Mouse (Mus musculus) right cerebral cortex, postnatal 14 days (tissue): Measurements from ENCODE around the gene Atp6v1a.

Source experiments
- DNase-seq: peaks from one replicate; pipeline ENCODE4 v3.0.0; 2022

Atp6v1a gene

GRCm38 (mm10) chr16:44058745-44059144 is 80.8 kb downstream of the Atp6v1a start:
- peak; percentile 71 for DNase-seq

- no peak for DNase-seq
Observed at GRCm38 (mm10) chr16:44055766-44056165, 83.7 kb downstream of the Atp6v1a start.

- DNase-seq = no peak
Observed at GRCm38 (mm10) chr16:44053265-44053664, 86.2 kb downstream of the Atp6v1a start.

GRCm38 (mm10) chr16:44052390-44052789 is 87.1 kb downstream of the Atp6v1a start:
- DNase-seq = no peak

- no peak for DNase-seq
Observed at GRCm38 (mm10) chr16:44050139-44050538, 89.4 kb downstream of the Atp6v1a start.

GRCm38 (mm10) chr16:44039112-44039511 is 100.4 kb downstream of the Atp6v1a start:
- DNase-seq = no peak
